Mouse (Mus musculus): ENCODE measurements around the gene Pfkp.

DNA sequence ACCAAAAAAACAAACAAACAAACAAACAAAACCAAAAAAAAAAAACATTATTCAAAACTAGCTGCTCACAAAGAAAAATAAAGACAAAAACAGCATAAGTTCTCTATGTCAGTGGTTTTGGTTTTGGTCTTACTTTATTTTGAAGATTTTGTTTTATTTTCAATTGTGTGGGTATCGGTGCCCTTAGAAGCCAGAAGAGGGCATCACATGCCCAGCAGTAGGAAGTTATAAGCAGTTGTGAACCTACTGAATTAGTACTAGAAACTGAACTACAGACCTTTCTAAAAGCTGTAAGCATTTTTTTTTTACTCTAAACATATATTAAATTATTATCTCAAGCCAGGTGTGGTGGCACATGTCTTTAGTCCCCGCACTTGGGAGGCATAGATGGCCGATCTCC lies 21.2 kb downstream of the Pfkp start:
- no peak for TF ChIP-seq GATA1 (IDR thresholded peaks at IDR 0.05; ENCODE audit: low read length)
- no peak for TF ChIP-seq TAL1 (IDR thresholded peaks at IDR 0.05; ENCODE audit: low read length)

Data from erythroblast, embryonic 14.5 days (primary cell).